Mouse (Mus musculus) midbrain, embryonic 13.5 days (tissue): ENCODE data around the gene Asna1. TPM values are rescaled to one million over a fixed set of nuclear protein-coding genes. Genes with fewer than 3 reads are reported as not detected.

Experiments used
- ATAC-seq: fragments of 200-750 bp; cut with Nextera tagmentation; 2 replicates; pipeline ENCODE4 v1.8.0; 2017; ENCODE audit warnings: mild to moderate bottlenecking, moderate TSS enrichment, moderate library complexity
- H3K27ac ChIP-seq: fragments of 300-500 bp; sonication (generic); 2 replicates; pipeline ENCODE4 v1.5.1; 2015; ENCODE audit warnings: inconsistent platforms, mild to moderate bottlenecking, moderate library complexity
- H3K27me3 ChIP-seq: fragments of 300-500 bp; sonication (generic); 2 replicates; pipeline ENCODE4 v1.6.1; 2015; ENCODE audit warnings: mild to moderate bottlenecking, inconsistent platforms
- H3K36me3 ChIP-seq: fragments of 300-500 bp; sonication (generic); 2 replicates; pipeline ENCODE4 v1.6.1; 2015; ENCODE audit warnings: mild to moderate bottlenecking, inconsistent platforms
- H3K4me1 ChIP-seq: fragments of 300-500 bp; sonication (generic); replicated peaks from 2 replicates; pipeline ENCODE4 v1.6.1; 2015; ENCODE audit warnings: inconsistent platforms
- H3K4me2 ChIP-seq: fragments of 300-500 bp; sonication (generic); replicated peaks from 2 replicates; pipeline ENCODE4 v1.6.1; 2015; ENCODE audit warnings: moderate library complexity, mild to moderate bottlenecking, inconsistent platforms
- H3K4me3 ChIP-seq: fragments of 300-500 bp; sonication (generic); replicated peaks from 2 replicates; pipeline ENCODE4 v1.5.1; 2015; ENCODE audit warnings: mild to moderate bottlenecking, inconsistent platforms
- H3K9ac ChIP-seq: fragments of 300-500 bp; sonication (generic); replicated peaks from 2 replicates; pipeline ENCODE4 v1.6.1; 2015; ENCODE audit warnings: mild to moderate bottlenecking, inconsistent platforms
- H3K9me3 ChIP-seq: fragments of 300-500 bp; sonication (generic); 2 replicates; pipeline ENCODE4 v1.6.1; 2016; ENCODE audit warnings: mild to moderate bottlenecking, inconsistent platforms
- WGBS: fragments of 180-500 bp; shearing (Covaris S2); methylation state at CpG from one replicate; pipeline ENCODE4 v1.1.7; 2015; 5-methylcytosine and 5-hydroxymethylcytosine counted together
- polyA plus RNA-seq: library from polyadenylated mRNA; unstranded; fragments of >200 nt; fragmentation: Nextera tagmentation; extraction: Ambion mirVana; gene quantifications from 2 replicates; pipeline ENCODE4 v1.2.1, GENCODE M21; 2015

Asna1 gene
- polyA plus RNA-seq, 1 experiment from 2014 or later, result 151 TPM

- peak; percentile 95 for ATAC-seq
- Histone ChIP-seq H3K36me3 (peaks cover 45% of the 10 kb centered on the region), H3K9me3 (no peaks in the 10 kb centered on the region), H3K27me3 (no peaks in the 10 kb centered on the region), H3K4me3 (peak within 1 kb of the TSS; percentile 92), H3K27ac (peak within 1 kb of the TSS; percentile 22; the same call in 1 of the 2 replicates), H3K4me2 (peak within 1 kb of the TSS; percentile 84), H3K4me1 (peaks cover 24% of the 10 kb centered on the region), H3K9ac (peak within 1 kb of the TSS; percentile 77)
- WGBS, result 2% methylated on average over 53 of the region's 53 CpGs
Measured at GRCm38 (mm10) chr8:85059879-85060616, 35.0 kb upstream of the Asna1 start, which contains the start of gene Fbxw9. Fbxw9 (plus strand) TSS chr8:85060055.

GRCm38 (mm10) chr8:85057367-85057766, 32.3 kb upstream of the Asna1 start:
- no peak for ATAC-seq
- peaks cover 51% of the 10 kb centered on the region for H3K36me3 ChIP-seq
- 90% methylated on average over 7 of the region's 7 CpGs for WGBS

GRCm38 (mm10) chr8:85043619-85044018, 18.5 kb upstream of the Asna1 start:
- peaks cover 83% of the 10 kb centered on the region for H3K36me3 ChIP-seq
- no peaks in the 10 kb centered on the region for H3K27me3 ChIP-seq
- no peak overlapping the region for H3K27ac ChIP-seq
- WGBS, result 97% methylated on average over 6 of the region's 6 CpGs
- no peak overlapping the region for H3K4me3 ChIP-seq
- no peak overlapping the region for H3K4me2 ChIP-seq
- H3K9me3 ChIP-seq, result no peaks in the 10 kb centered on the region
- no peak overlapping the region for H3K9ac ChIP-seq
- no peak for ATAC-seq
- peaks cover 9% of the 10 kb centered on the region for H3K4me1 ChIP-seq

More at GRCm38 (mm10) chr8:85057367-85057766, 32.3 kb upstream of the Asna1 start:
- no peak overlapping the region for H3K27ac ChIP-seq
- H3K4me2 ChIP-seq, result no peak overlapping the region
- H3K4me3 ChIP-seq, result no peak overlapping the region
- no peak overlapping the region for H3K9ac ChIP-seq
- no peaks in the 10 kb centered on the region for H3K27me3 ChIP-seq
- no peaks in the 10 kb centered on the region for H3K9me3 ChIP-seq
- H3K4me1 ChIP-seq, result peaks cover 22% of the 10 kb centered on the region

GRCm38 (mm10) chr8:85037681-85038531, 12.8 kb upstream of the Asna1 start:
- H3K4me1 ChIP-seq, result peaks cover 36% of the 10 kb centered on the region
- no peaks in the 10 kb centered on the region for H3K27me3 ChIP-seq
- peak overlapping the region; percentile 91 for H3K4me2 ChIP-seq
- peak; percentile 26 for ATAC-seq
- peak overlapping the region; percentile 91 for H3K9ac ChIP-seq
- under 1% methylated on average over 57 of the region's 57 CpGs for WGBS
- H3K27ac ChIP-seq, result peak overlapping the region; percentile 99
- H3K4me3 ChIP-seq, result peak overlapping the region; percentile 83
- peaks cover 32% of the 10 kb centered on the region for H3K36me3 ChIP-seq
- no peaks in the 10 kb centered on the region for H3K9me3 ChIP-seq

- Histone ChIP-seq H3K4me1 (peaks cover 36% of the 10 kb centered on the region), H3K4me3 (peak overlapping the region; percentile 83), H3K9me3 (no peaks in the 10 kb centered on the region), H3K36me3 (peaks cover 36% of the 10 kb centered on the region), H3K27me3 (no peaks in the 10 kb centered on the region), H3K4me2 (peak overlapping the region; percentile 91), H3K27ac (peak overlapping the region; percentile 99), H3K9ac (peak overlapping the region; percentile 91)
- WGBS, result 2% methylated on average over 14 of the region's 14 CpGs
- ATAC-seq, result peak; percentile 79
Measured at GRCm38 (mm10) chr8:85037366-85037680, 12.2 kb upstream of the Asna1 start.

GRCm38 (mm10) chr8:85036718-85037365, 11.8 kb upstream of the Asna1 start, which contains the start of gene Tnpo2:
Tnpo2 (plus strand) TSS chr8:85036915.
- Histone ChIP-seq H3K9me3 (no peaks in the 10 kb centered on the region), H3K27ac (peak within 1 kb of the TSS; percentile 99), H3K4me2 (peak within 1 kb of the TSS; percentile 91), H3K9ac (peak within 1 kb of the TSS; percentile 91), H3K4me3 (peak within 1 kb of the TSS; percentile 83), H3K4me1 (peaks cover 36% of the 10 kb centered on the region), H3K36me3 (peaks cover 36% of the 10 kb centered on the region), H3K27me3 (no peaks in the 10 kb centered on the region)
- under 1% methylated on average over 56 of the region's 59 CpGs for WGBS
- peak; percentile 88 for ATAC-seq

GRCm38 (mm10) chr8:85036381-85036717, 11.3 kb upstream of the Asna1 start:
- peak overlapping the region; percentile 83 for H3K4me3 ChIP-seq
- H3K36me3 ChIP-seq, result peaks cover 37% of the 10 kb centered on the region
- H3K27ac ChIP-seq, result peak overlapping the region; percentile 82
- peak overlapping the region; percentile 80 for H3K4me2 ChIP-seq
- H3K27me3 ChIP-seq, result no peaks in the 10 kb centered on the region
- H3K9ac ChIP-seq, result peak overlapping the region; percentile 75
- H3K9me3 ChIP-seq, result no peaks in the 10 kb centered on the region
- peak; percentile 55 for ATAC-seq
- H3K4me1 ChIP-seq, result peaks cover 36% of the 10 kb centered on the region
- WGBS, result under 1% methylated on average over 9 of the region's 9 CpGs

- ATAC-seq, result peak; percentile 2; the same call in 1 of the 2 replicates
- Histone ChIP-seq H3K27ac (peak overlapping the region; percentile 82), H3K4me1 (peaks cover 36% of the 10 kb centered on the region), H3K27me3 (no peaks in the 10 kb centered on the region), H3K9me3 (no peaks in the 10 kb centered on the region), H3K9ac (peak overlapping the region; percentile 75), H3K4me3 (peak overlapping the region; percentile 83), H3K4me2 (peak overlapping the region; percentile 80), H3K36me3 (peaks cover 35% of the 10 kb centered on the region)
- WGBS, result 1% methylated on average over 15 of the region's 15 CpGs
Measured at GRCm38 (mm10) chr8:85035728-85036310, 10.7 kb upstream of the Asna1 start.

GRCm38 (mm10) chr8:85035165-85035727, 10.2 kb upstream of the Asna1 start:
- H3K27ac ChIP-seq, result no peak overlapping the region
- ATAC-seq, result no peak
- H3K9ac ChIP-seq, result peak overlapping the region; percentile 75
- 6% methylated on average over 12 of the region's 12 CpGs for WGBS
- peak overlapping the region; percentile 80 for H3K4me2 ChIP-seq
- peaks cover 34% of the 10 kb centered on the region for H3K36me3 ChIP-seq
- H3K4me3 ChIP-seq, result peak overlapping the region; percentile 83
- no peaks in the 10 kb centered on the region for H3K9me3 ChIP-seq
- H3K4me1 ChIP-seq, result peaks cover 36% of the 10 kb centered on the region
- H3K27me3 ChIP-seq, result no peaks in the 10 kb centered on the region

- WGBS, result 3% methylated on average over 13 of the region's 13 CpGs
- Histone ChIP-seq H3K9me3 (no peaks in the 10 kb centered on the region), H3K27ac (no peak overlapping the region), H3K4me3 (peak overlapping the region; percentile 83), H3K9ac (no peak overlapping the region), H3K27me3 (no peaks in the 10 kb centered on the region), H3K4me1 (peaks cover 36% of the 10 kb centered on the region), H3K4me2 (peak overlapping the region; percentile 80), H3K36me3 (peaks cover 35% of the 10 kb centered on the region)
- ATAC-seq, result no peak
Measured at GRCm38 (mm10) chr8:85034764-85035163, 9.7 kb upstream of the Asna1 start.

GRCm38 (mm10) chr8:85033867-85034266, 8.8 kb upstream of the Asna1 start:
- peaks cover 34% of the 10 kb centered on the region for H3K4me1 ChIP-seq
- no peak overlapping the region for H3K4me3 ChIP-seq
- no peaks in the 10 kb centered on the region for H3K9me3 ChIP-seq
- no peaks in the 10 kb centered on the region for H3K27me3 ChIP-seq
- no peak overlapping the region for H3K9ac ChIP-seq
- no peak overlapping the region for H3K27ac ChIP-seq
- no peak overlapping the region for H3K4me2 ChIP-seq
- ATAC-seq, result no peak
- peaks cover 40% of the 10 kb centered on the region for H3K36me3 ChIP-seq
- WGBS, result 70% methylated on average over 1 of the region's 1 CpGs
